Mouse (Mus musculus): Measurements from ENCODE around the gene Hmcn2. TPM values are rescaled to one million over a fixed set of nuclear protein-coding genes. Genes with fewer than 3 reads are reported as not detected.

The Hmcn2 gene
- total RNA-seq, 2 experiments from 2014 or later, result 2.7 TPM

- DNase-seq (ENCODE audit: low spot score in 2 of 2), result no peak
These were observed 194.6 kb downstream of the Hmcn2 start for GRCm38 (mm10) chr2:31508851-31509250.

Other genes with a start within 250 kb of the Hmcn2 start
- gene Fnbp1, start 172.4 kb upstream of the Hmcn2 start, total RNA-seq (2021), result 10 to 100 TPM; 69.0 to 82.4 TPM
- 10 to 100 TPM; 62.8 to 68.3 TPM for gene Gpr107, start 162.1 kb upstream of the Hmcn2 start, total RNA-seq (2021)
- 10 to 100 TPM in 1 of 2 experiments, 1 to 10 TPM in 1; 8.0 to 15.4 TPM for gene Ncs1, start 68.6 kb upstream of the Hmcn2 start, total RNA-seq (2021)
- gene Ass1, start 155.8 kb downstream of the Hmcn2 start, total RNA-seq (2021), result 10 to 100 TPM; 53.1 to 95.2 TPM